Mouse (Mus musculus): ENCODE results near the gene Sae1.

Sae1 gene

DNA sequence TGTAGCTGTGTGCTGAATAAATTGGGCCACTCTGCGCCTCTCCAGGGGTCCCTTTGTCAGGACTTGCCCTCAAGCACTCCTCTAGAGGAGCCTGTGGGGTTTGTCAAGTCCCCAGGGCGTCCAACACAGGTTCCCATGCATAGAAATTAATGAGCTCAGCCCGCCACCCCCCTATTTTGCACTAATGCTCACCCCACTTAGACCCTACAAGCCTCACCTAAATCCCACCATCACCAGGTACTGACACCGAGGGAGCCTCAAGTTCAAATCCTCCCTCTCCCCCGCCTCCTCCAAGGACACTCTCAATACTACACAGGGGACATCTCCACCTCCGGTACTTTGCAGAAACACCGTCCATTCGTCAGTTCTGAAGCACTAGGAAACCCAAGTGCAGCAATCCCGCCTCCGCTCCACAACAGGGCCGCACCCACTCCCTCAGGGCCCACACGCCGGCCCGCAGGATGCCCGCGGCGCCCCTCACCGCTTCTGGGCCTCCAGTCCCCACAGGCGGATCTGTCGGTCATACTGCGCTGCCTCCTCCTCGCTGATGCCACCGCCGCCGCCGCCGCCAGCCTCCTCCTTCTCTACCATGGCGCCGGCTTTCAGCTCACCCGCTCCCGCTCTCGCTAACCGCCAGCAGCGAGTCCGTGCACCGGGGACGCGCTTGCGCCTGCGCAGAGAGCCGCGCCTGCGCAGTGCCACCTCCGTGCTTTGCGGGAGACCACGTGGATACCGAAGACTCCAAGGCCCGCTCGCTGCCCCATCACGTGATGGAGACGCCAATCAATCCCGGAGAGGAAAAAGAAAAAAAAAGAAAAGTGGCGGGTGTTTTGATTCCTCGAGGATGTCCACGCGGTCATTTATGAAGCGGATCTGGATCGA is at the start of gene Sae1:
Gene Sae1 (minus strand): TSS at position 647 of the 882 bp plus-strand sequence.
- DNase-seq (ENCODE audit: low spot score in 2 of 2) = peak; percentile 94 to 97

DNA sequence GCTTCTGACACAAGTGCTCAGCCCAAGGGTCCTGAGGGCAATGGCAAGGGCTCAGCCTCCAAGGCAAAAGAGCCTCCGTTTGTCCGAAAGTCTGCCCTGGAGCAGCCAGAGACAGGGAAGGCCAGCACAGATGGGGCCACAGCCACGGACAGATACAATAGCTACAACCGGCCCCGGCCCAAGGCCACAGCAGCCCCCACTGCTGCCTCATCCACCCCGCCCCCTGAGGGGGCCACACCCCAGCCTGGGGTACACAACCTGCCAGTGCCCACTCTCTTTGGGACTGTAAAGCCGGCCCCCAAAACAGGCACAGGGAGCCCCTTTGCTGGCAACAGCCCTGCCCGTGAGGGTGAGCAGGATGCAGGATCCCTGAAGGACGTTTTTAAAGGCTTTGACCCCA is 47.5 kb upstream of the Sae1 start:
- no peak for DNase-seq (ENCODE audit: low spot score in 2 of 2)

DNA sequence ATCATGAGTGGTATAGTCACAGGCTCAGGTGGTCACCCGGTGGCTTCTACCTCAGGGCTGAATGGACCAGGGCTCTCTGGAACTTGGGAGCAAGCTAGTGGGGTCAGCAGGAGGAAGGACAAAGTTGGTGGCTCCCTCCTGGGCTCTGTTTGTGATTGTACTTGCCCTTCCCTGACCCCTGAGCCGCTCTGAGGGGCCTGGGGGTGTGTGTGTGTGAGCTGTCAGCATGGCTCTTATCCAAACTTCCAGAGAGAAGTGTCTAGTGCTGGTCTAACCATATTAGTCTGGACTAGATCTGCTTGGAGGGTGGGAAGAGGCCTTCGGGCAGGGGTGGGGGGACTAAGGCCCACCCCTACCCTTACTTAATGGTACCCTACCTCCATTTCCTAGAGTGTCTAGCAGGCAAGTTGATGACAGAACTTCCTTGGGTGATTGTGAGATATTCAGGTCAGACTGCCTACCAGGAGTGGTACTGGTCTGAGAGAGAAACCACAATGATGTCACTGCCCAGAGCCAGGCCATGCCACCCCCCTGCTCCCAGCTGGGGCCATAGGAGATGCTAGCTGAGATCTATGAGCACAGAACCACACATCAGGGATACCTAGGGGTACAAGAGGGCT is 45.9 kb upstream of the Sae1 start:
- DNase-seq (ENCODE audit: low spot score in 2 of 2) = no peak

DNA sequence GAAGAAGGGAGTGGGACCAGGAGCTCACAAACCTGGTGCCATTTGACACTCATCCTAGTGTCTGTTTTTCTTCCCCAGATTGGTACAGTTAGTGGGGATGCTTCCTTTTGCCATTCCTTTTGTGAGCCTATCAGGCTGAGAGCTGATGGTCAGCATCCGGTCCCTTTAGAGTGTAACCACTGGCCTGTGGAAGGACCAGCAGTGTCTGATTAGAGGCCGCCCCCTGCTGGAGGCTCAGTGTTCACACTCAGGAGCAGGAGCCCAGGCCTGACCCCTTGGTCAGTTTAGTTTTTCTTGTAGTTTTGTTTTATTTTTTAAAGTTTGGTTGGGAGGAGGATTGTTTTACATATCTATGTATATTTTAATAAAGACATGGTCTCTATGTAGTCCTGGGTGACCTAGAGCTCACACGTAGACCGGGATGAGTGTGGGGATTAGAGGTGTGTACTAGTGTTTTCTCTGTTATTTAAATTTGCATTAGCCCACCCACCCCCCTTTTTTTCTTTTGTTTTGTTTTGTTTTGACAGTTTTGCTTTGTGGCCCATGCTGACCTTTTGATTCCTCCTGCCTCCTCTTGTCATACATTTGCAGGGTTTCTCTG is 38.6 kb upstream of the Sae1 start:
- DNase-seq (ENCODE audit: low spot score in 2 of 2) = peak; percentile 67 to 75

DNA sequence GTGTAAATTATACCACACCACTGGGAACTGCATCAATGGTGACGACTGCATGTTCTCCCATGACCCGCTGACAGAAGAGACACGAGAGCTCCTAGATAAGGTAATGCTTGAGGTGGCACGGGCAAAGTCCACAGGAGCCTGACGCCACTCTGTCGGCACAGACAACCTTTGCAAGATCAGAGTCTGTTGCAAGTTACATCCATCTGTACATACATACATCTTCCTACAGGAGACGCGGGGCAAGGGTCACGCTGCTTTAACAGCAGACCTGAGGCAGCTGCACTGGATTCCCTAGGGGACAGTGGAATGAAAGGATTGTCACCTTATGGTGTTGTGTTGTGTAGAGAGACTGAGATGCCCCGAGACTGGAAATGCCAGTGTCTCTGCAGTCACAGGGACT is 38.1 kb upstream of the Sae1 start:
- DNase-seq (ENCODE audit: low spot score in 2 of 2) = no peak

DNA sequence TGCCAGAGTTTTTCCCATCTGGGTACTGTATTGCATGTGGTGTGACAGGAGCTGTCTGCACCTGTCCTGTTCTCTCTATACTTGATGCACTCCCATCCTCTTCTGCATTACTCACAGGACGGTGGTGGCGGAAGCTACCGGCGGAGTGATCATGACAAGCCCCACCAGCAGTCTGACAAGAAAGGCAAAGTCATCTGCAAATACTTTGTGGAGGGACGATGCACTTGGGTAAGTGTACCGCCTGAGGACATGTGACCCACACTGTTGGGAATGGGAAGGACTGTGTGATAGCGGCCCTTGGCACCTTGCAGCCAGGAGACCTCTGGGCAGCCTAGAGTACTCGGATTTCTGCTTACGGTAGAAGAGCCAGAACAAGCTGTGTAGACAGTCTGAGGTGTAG is 36.1 kb upstream of the Sae1 start:
- no peak for DNase-seq (ENCODE audit: low spot score in 2 of 2)

DNA sequence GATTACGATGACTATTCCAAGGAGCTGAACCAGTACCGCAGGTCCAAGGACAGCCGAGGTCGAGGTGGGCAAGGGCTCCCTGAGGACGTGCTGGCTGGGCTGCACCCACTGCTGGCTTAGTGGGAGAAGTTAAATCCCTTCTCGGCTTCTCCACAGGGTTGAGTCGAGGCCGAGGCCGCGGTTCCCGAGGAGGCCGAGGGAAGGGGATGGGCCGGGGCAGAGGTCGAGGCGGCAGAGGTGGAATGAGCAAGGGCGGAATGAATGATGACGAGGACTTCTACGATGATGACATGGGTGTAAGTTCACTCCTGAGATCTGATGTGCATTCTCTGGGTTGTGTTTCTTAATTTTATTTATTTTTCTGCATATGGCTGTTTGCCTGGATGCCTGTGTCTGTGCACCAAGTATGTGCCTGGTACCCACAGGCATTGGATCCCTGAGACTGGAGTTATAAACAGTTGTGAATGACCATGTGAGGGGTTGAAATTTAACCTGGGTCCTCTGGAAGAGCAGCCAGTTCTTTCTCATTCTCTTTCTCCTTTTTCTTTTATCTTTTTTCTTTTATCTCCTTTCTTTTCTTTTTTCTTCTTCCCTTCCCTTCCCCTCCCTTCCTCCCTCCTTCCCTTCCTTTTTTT is 34.7 kb upstream of the Sae1 start:
- no peak for DNase-seq (ENCODE audit: low spot score in 2 of 2)

DNA sequence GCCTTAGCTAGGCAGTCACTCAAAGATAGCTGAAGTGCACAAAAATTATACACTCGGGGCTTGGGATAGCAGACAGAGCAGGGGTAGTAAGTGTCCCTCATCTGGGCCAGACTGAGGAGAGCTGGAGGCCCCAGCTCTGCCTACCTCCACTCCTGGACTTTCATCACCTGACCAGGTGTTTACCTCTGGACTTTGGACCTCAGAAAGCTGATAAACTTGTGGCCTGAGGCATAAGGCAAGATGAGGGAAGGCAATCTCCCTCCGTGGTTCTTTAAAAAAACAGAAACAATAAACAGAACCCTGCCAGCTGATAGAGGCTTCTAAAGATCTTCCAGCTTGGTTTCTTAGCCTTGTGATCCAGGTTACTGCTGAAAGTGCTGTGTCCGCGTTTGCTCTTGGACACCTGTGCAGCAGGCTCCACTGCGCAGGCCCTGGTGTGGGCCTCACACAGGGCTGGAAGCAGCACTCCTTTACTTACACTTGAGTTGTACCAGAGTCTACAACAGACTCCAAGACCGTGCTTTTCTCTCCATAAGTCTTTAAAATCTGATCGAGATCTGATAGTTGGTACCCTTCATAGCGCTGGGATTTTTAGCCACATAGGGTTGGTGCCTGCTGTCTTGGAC is 33.0 kb upstream of the Sae1 start:
- DNase-seq (ENCODE audit: low spot score in 2 of 2) = no peak

DNA sequence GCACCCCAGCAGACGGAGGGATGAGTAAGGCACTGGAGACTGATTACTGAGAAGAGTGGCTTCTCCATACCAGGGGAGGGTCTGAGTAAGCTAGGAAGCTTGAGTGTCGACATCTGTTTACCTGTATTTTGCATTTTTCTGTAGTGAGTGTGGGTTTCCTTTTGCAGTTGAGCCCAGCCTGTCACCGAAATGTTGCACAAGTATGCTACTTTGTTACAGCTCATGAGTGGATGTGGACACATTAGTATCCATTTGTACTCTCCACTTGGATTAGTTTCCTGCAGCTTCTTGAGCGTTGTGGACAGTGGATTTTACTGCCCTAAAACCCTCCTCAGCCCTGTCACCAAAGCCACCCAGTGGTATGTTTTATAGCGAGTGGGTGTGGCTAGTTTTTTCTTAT is 31.1 kb upstream of the Sae1 start:
- no peak for DNase-seq (ENCODE audit: low spot score in 2 of 2)

DNA sequence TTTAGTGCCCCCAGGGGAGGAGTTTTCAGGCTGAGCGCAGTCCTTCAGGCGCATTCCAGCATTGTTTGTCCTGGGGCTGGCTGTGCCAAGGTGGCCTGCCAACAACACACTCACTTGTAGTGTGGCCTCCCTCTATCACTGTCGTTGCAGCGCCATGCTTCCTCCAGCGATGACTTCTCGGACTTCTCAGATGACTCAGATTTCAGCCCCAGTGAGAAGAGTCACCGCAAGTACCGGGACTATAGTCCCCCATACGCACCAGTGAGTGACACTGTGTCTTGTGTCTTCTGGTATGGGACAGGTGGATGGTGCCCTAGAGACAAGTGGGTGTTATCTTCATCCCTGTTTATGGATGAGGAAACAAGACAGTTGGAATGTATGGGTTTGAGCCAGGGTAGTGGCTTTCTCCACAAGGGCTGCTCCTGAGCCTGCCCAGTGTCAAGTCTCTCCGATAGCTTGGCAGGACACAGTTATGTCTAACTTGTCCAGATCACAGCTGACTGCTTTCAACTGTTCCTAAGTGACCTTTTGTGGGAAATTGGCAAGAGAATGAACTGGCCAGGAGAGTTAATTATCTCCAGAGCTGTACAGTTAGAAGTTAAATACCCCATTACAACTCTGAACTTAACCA is 29.6 kb upstream of the Sae1 start:
- no peak for DNase-seq (ENCODE audit: low spot score in 2 of 2)

DNA sequence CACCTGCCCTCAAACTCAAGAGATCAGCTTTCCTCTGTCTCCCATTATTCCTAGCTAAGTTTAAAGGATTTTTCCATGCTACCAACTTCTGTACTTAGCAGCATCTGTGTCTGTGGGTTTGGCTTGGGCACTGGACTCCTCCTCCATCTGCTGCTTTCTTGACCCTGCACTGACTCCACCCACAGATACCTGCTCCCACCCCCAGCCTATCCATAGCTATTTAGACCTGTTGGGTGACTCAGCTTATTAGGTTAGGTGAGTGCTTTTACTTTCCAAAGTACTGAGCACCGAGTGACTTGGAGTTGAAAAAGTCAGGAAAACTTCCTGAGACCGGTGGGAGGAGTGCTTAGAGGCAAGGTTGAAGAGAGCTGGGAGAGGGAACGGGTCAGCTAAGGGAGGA is 27.8 kb upstream of the Sae1 start:
- DNase-seq (ENCODE audit: low spot score in 2 of 2) = no peak

DNA sequence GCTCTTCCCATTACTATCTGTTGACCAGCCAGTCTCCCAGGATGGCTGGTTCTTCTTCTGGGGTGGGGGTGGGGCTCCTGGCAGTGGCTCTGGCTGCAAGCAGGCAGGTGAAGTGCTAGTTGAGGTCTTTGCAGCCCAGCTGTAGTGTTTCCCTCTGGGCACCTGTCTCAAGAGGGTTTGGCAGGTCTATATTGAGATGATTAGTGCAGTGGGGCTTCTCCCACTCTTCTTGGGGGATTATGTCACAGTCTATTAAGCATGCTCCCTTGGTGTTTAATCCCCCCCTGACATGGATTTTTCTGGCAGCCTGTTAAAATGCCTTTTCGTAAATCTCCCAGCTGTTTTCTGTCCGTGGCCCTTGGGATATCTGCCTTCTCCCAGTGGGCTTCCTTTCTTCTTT is 25.3 kb upstream of the Sae1 start:
- no peak for DNase-seq (ENCODE audit: low spot score in 2 of 2)

DNA sequence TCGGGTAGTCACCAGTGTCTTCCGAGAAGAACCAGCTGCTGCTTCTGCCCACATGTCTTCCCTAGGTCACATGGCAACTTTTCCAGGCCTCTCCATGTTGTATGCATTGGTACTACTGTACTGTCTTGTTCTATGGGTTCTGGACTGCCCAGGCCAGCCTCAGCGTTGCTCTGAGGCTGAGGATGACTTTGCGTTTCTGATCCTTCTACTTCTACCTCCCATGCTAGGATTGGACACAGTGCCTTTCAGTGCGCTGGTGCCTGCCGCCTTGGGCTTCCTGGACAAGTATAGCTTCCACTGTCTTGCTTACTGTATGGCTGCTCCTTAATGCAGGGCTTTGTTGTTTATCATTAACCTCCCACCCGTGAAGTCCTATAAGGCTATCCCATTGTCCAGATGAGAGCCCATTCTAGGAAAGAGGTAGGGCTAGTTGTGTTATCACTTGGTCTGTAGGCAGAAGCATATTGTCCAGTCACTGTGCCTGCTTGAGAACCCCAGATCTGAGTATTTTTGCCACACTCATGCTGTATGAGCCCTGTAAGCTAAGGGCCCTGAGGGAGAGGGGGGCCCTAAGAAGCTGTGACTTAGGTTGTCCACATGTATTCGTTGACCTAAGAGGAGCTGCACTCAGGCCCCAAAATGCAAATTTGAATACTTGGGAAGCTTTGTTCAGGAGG is 24.8 kb upstream of the Sae1 start:
- no peak for DNase-seq (ENCODE audit: low spot score in 2 of 2)

DNA sequence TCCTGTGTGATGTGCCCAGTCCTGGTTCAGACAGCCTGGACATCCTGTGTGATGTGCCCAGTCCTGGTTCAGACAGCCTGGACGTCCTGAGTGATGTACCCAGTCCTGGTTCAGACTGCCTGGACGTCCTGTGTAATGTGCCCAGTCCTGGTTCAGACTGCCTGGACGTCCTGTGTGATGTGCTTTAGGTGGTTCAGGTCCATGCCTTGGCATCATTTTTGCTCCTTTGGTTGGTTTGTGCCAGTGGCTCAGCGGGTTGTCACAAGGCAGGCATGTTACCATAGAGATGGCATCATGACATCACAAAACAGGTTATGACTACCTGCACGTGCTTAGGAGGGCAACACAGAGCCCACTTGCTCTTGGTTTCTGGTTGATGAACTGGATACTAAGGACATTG is 23.5 kb upstream of the Sae1 start:
- DNase-seq (ENCODE audit: low spot score in 2 of 2) = no peak

DNA sequence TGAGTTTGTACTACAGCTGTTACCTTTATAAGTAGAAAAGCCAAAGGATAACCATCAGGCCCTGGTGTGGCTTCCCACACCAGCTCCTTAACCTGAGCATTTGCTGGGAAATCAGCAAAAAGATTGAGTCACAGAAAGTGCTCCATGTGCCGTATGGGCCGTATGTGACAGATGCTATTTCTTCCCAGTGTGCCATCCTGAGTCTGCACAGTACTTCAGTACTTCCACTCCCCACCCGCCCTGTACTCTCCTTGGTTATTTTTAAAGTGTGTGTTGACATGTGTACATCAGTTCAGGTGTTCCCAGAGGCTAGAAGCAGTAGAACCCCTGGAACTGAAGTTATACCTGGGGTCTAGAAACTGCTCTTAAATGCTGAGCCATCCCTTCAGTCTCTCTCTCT is 19.4 kb upstream of the Sae1 start:
- no peak for DNase-seq (ENCODE audit: low spot score in 2 of 2)

DNA sequence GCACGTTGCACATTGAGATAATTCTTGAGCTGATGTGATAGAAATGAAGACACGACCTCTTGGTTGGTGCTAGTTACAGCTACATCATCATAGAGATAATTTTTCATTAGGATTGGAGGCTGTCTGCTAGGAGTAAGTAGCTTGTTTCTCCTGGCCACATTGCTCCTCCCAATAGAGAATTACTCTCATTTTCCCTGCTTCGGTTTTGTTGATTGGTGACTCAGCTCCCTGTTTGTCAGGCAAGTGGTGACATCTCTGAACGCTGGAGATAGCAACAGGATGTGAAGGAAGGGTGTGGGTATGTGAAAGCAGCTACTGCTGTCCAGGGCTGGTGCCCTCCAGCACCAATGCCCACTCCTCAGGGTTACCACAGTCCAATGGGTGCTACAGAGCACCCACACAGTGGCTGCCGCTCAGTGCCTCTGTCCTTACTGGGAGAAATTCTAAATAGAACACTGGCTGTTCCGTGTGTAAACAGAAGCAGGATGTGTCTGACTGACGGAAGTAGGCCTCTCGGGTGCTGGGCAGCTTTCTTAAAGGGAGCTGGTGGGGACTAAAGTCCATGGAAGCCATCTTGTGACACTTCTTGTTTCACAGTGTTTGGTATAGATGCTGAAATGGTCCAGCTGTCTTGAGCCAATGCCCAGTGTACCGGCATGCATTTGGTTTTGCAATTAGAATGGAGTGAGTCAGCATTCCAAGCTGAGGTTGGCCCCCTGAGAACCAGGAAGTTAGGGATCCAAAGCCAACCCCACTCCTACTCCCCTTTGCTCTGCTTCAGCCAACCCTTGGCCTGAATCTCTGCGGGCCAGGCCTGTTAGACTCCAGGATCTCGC is 18.1 kb upstream of the Sae1 start:
- DNase-seq (ENCODE audit: low spot score in 2 of 2) = peak; percentile 47 to 59

DNA sequence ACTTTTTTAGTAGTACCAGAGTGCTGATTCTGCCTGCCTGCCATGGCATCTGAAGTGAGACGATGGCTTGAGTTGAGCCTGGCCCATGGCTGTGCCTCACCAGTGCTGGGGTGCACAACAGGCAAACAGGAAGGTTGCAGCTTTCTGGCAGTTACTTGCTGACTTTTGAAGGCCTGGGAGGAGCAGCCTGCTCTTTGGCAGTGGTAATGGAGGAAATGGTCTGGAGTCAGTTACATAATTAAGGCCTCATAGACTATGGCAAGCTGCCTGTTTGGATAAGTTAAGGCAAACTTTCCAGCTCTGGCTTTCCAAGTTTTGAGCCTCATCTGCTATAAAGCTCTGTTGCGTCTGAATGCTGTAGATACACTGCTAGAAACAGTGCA is 17.5 kb upstream of the Sae1 start:
- peak; percentile 10 to 21 for DNase-seq (ENCODE audit: low spot score in 2 of 2)

DNA sequence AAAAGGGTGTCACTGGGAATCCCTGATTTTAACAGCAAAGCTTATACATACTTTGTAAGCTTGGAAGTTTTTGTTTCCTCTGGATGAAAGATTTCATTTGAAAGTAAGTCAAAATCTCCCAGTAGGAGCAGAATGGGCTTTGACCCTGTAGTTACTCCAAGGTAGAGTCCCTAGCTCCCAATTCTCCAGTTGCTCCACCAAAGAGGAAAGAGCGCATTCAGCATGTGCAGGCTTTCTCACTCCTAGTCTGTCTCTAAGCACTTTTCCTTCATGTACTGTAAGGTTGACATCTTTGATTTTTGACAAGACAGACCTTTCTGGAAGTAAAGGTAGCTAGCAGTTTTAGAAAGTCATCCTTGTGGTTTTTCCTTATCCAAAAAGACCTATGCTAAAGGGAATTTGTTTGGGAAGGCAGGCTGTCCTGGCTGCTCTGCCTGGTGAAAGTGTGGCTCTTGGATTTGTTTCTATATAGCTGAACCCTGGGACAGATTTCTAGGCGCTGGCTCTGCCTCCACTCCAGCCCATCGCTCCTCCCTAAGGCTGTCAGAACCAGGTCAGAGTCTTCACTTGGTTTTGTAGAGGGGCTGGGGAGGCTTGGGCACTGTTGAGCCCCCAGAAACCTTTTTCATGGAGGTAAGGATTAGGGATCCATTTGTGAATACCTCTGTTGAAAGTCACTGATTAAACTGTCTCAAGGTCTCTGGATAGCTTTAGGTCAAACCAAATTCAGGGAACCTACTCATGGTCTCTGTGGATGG is 16.9 kb upstream of the Sae1 start:
- no peak for DNase-seq (ENCODE audit: low spot score in 2 of 2)

Measured in right cerebral cortex, adult 2 months (tissue).